Mouse (Mus musculus): ENCODE measurements at regions not wholly inside any gene's neighbourhood (a gene's known extent, or its start where the extent isn't known, plus 50 kb on each side); places are given as distances from the start of the nearest gene placed in this dataset.

- DNase-seq (ENCODE audit: extremely low spot score), result no peak
These were observed 57.9 kb downstream of the Sox9 start for GRCm38 (mm10) chr11:112839721-112840494.

- no peak for DNase-seq (ENCODE audit: extremely low spot score)
These were observed 58.4 kb downstream of the Sox9 start for GRCm38 (mm10) chr11:112840495-112840828.

DNA sequence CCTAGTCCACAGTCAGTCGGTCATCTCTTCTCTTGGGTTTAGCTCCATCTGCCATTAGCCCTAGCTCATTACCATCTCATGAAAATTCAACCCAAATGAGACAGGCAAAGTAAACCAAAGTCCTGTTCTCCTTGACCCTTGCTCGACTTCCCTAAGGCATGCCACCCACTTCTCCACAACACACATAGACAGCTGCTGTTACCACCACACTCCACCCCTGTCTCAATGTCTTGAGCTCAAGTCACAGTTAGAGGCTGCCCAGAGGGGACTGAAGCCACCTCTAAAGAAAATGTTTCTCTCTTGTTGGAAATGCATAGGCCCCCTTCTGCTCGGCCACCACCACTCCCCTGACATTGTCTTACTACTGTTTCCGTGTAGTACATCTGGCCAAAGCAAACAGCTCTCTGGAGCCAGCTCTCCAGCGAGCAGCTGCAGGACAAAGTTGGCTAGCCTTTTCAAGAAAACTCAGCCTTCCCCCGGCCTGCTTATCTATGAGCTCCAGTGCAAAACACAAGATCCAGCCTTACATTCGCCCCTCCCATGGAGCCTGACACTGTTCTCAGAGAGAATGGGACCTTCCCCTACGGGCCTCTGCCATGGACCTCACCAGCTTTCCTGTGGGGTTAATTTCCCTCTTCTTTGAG is 62.4 kb downstream of the Sox9 start:
- no peak for DNase-seq (ENCODE audit: extremely low spot score)

DNA sequence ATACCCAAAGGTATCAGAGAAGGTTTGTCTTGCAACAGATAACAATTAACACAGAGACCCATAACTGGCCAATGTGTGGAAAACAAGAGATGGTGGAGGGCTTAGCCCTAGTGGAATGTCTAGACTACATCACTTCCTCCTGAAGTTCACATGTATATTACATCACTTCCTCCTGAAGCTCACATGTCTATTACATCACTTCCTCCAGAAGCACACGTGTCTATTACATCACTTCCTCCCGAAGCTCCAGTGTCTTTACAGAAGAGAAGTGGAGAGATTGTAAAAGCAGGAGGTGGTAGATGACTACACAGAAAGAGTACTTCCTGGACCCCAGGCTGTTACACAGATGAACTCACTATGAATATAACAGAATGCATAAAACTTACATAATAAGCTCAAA is 65.1 kb downstream of the Sox9 start:
- DNase-seq (ENCODE audit: extremely low spot score), result no peak

- no peak for DNase-seq (ENCODE audit: extremely low spot score)
These were observed 65.8 kb downstream of the Sox9 start for GRCm38 (mm10) chr11:112847851-112848250.

DNA sequence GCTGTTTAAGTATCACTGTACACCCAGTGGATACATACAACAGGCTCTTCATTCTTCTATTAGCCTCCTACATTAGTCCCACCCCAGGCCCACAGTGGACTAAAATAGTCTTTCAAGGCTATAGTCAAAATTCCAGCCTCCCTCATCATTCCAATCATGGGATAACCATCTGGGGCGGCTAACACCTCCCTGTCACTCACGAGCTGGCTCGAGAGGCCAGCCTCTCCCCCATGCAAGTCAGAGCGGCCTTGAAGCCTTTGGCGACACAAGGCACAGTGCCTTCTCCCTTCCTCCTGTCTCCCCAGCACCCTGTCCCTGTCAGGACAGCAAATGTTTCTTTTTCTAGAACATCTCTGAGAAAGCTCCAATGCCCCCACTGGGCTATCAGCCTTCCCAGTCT is 68.0 kb downstream of the Sox9 start:
- no peak for DNase-seq (ENCODE audit: extremely low spot score)

- DNase-seq (ENCODE audit: extremely low spot score), result no peak
These were observed 68.7 kb downstream of the Sox9 start for GRCm38 (mm10) chr11:112850532-112851272.

- DNase-seq (ENCODE audit: extremely low spot score), result no peak
These were observed 69.3 kb downstream of the Sox9 start for GRCm38 (mm10) chr11:112851321-112851720.

- DNase-seq (ENCODE audit: extremely low spot score), result no peak
These were observed 74.0 kb downstream of the Sox9 start for GRCm38 (mm10) chr11:112855975-112856374.

DNA sequence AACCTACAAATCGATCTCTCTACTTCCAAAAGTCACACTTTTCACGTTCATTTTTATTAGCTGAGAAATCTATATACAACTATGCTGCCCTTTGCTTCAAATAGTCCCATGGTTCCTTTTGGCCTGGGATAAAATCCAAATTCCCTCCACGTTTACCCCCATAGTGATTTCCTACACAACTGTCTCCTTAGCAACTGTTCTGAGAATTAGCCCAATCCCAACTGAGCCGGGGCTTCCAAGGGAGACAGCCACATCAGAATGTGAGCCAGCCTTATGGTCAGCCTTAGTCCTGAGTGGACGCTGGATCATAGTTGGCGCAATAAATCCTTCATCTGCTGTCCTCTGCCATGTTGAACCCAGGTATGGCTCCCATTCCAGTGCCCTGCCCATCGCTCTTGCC is 77.3 kb downstream of the Sox9 start:
- no peak for DNase-seq (ENCODE audit: extremely low spot score)

GRCm38 (mm10) chr11:112860797-112861196 is 78.8 kb downstream of the Sox9 start:
- DNase-seq (ENCODE audit: extremely low spot score), result no peak

- no peak for DNase-seq (ENCODE audit: extremely low spot score)
These were observed 79.2 kb downstream of the Sox9 start for GRCm38 (mm10) chr11:112861233-112861632.

DNA sequence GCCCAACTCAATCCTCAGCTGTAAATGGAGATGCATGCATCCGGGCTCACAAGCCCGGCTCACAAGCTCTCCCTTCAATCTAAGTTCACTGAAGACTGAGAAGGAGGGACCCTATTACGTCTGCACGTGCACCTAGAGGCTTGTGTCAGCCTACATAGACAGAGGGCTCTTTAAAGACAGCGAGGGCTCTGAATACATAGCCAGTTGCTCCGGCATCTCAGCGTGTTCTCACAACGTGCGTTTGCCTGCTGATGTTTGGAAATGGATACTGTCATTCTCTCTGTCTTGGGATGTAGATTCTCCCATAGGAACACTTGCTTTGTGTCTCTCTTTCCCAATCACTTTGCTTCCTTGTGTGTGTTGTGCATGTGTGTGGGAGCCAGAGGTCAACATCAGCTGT is 83.8 kb downstream of the Sox9 start:
- no peak for DNase-seq (ENCODE audit: extremely low spot score)

- no peak for DNase-seq (ENCODE audit: extremely low spot score)
These were observed 87.5 kb downstream of the Sox9 start for GRCm38 (mm10) chr11:112869571-112869970.

DNA sequence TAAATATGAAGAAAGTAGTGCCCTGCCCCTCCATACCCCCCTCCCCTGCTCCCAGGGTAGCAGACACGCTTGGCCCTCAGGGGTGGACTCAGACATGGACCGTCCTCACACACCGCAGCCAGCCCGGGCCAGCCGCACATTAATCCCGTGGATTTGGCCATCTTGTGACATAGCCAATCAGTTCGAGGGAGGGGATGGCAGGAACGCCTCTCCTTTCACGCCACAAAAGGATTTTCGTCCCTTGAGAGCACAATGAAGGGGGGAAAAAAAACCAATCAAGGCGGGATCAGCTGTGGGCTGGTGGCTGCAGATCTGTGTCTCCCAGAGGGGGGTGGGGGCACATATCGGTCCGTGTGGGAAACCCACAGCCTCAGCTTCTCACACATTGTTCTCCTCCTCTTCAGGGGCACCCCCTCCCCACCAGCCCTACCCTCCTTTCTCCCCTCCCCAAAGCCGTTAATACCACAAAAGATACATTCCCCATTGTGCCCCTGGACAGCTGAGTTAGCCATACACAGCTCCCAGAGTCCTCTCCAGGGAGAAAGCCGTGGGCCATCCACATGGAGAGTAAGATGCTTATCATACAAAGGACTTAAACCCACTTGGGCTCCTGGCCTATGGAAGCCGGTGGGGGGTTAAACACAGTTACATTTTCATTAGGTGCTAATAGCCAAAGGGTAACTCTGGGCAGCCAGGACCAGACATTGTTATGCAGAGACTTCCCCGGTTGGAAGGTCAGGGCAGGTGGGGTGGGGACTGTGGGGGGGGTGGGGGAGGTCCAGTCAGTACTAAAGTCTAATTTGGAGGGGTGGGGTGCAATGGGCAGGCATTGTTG is 88.4 kb downstream of the Sox9 start:
- DNase-seq (ENCODE audit: extremely low spot score), result peak; percentile 79

DNA sequence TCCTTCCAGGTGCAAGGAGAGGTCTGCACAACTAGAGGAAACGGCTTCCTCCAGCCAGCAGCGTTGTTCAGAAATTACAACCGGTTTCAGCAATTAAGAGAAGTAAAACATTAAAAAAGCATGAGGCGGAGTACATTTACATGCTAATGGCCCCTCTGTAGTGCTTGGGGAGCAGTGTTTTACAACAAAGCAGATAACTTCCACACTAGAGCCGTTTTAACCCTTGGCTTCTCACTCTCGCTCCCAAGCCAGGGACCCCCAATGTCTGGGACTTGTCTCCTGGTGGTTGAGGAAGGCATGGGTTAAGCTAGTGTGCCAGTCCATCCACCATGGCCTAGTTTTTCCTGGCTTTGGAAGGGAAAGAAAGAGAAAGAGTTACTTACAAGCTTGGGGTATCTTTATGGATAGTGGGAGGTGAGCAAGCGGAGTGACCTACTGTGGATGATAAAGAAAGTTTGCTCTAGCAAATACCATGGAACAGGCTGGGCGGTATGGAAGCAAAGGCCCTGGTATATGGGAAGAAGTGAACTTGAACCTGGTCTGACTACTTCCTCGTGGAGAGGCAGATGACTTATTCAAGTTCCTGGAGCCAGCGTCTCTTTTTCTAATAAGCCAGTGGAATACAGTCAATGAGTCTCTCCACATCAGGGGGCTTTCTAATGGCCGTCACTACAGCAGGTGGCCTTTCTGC is 90.8 kb downstream of the Sox9 start:
- no peak for DNase-seq (ENCODE audit: extremely low spot score)

DNA sequence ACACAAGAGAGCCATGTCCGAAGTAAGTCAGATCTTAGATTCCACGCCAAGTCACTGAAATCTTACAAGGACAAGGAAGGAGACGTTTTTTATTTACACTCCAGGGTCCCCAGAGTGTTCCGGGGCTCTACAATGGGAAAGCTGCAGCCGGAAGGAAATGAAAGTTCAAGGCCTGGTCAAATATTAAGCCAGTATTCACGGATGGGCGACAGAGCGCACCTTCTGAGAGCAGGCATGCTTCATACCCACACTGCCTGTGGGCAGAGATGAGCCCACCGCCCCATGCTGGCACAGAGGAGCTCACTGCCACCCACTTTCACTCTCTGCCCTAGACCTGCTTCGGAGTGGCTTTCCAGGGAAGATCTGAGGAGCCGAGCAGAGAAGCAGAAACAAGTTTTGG is 92.2 kb downstream of the Sox9 start:
- no peak for DNase-seq (ENCODE audit: extremely low spot score)

- DNase-seq (ENCODE audit: extremely low spot score), result no peak
These were observed 94.2 kb downstream of the Sox9 start for GRCm38 (mm10) chr11:112876226-112876625.

GRCm38 (mm10) chr11:112878436-112878835 is 96.4 kb downstream of the Sox9 start:
- DNase-seq (ENCODE audit: extremely low spot score), result no peak

- no peak for DNase-seq (ENCODE audit: extremely low spot score)
These were observed 98.7 kb downstream of the Sox9 start for GRCm38 (mm10) chr11:112880736-112881135.

GRCm38 (mm10) chr11:112885336-112885940 is 103.4 kb downstream of the Sox9 start:
- DNase-seq (ENCODE audit: extremely low spot score), result no peak

All from embryo, embryonic 9.5 days (tissue).